Mouse (Mus musculus) adrenal gland, postnatal 10 days (tissue): ENCODE results near the gene Gm5485. TPM values are rescaled to one million over a fixed set of nuclear protein-coding genes. Genes with fewer than 3 reads are reported as not detected.

Source experiments
- DNase-seq: peaks from one replicate; pipeline ENCODE4 v3.0.0; 2021; ENCODE audit warnings: mixed read lengths
- total RNA-seq, 2 experiments: library from RNA; stranded (reverse); gene quantifications; 2 replicates each; pipeline ENCODE4 v1.2.3; 2021

The Gm5485 gene
- total RNA-seq, 2 experiments from 2014 or later: not detected

DNA sequence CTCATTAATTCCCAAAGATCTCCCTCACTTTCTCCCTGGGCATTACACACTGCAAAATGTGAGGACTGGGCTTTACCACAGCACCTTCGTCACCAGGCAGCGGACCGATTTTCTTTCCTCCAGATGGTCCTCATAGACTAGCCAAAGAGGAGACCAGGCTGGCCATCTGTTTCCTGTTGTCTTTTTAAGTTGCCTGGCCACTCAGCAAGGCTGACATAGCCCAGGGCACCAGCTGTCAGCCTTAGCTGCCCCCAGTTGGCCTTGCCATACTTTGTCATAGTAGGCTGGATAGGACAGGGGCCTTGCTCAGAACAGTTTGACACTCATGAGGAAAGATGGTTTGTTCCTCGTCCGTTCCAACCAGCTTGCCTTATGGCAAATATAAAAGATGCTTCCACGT, 39.8 kb downstream of the Gm5485 start:
- DNase-seq: no peak

DNA sequence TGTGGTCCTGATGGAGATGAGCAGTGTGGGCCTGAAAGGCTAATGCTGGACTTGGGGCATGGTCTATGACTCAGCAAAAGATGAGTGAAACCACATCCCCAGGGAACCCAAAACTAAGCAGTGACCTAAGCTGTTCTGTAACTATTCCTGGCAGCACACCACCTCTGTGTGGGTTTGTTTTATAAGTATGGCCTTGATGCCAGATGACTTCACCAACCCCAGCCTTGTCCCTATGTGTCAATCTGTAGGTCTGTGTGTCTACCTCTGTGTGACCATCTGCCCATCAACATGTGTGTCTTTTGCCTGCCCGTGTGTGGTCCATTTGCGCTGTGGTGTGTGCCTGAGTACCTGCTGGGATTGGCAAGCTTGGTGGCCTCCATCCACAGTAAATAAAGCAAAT, 44.1 kb downstream of the Gm5485 start:
- peak; percentile 34 for DNase-seq

DNA sequence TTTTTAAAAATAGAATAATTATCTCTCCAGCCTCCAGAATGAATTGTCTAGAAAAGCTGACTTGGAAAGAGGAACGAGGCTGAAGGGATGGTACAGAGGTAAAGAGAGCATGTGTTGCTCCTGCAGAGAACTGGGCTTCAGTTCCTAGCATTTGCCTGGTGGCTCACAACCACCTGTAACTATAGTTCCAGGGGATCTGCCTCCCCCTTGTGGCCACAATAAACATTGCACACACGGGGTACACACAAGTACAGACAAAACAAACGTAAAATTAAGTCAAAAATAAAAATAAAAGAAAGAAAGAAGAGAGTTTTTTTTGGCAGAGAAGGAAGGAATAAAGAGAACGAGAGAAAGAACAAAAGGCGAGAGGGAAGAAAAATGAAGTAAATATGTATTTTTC, 45.4 kb downstream of the Gm5485 start:
- no peak for DNase-seq

DNA sequence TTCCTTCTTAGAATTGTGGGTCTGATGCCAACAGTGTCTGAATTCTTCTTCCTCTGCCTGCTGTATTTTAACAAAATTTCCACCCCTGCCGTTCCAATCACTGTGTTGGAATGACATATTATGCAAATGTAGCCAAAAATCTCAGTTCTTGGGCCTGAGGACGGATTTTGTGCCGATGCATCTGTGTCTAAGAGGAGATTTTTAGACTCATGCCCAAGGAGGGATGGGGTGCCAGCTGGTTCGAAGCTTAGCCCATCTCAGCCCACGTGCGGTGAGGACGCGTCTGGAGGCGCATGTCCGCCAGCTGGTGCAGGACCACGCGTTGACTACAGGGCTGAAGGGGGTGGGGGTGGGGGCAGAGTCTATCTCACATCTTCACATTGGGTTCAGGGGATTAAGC, 51.3 kb downstream of the Gm5485 start:
- DNase-seq: no peak

DNA sequence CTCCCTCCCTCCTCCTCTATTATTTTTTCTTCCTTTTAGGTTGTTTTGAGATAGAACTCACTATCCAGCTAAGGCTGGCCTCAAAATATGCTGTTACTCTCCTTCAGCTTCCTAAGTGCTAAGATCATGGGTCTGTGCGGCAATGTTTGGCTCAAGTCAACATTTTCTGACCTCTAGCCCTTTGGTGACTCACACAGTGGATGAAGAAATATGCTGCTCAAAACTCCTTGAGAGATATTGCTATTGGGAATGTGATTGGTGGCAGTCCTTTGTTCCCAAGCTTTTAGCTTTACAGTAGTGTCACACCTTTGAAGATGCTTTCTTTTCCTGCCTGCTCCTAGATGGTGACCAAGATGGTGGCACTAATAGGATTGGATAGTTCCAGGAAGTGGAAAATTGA, 55.8 kb downstream of the Gm5485 start:
- peak; percentile 40 for DNase-seq

DNA sequence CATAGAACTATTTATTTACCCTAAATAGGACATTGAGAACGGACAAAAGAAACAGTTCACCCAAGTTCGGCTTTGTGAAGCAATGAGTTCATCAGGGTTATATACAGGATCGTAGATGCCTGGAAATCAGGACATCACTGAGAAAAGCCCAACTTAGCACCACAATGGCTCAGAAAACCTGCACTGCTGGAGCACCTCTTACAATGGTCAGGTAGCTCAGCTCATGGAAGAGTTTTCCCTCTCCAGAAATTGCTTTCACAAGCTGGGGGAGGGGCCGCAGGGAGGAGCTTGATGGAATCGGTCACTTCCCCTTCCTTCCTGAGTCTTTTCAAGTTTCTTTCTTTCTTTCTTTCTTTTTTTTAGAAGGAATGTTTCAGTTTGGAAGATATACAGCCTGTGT, 56.5 kb downstream of the Gm5485 start:
- DNase-seq: no peak

Other genes starting within 250 kb of the Gm5485 start
- gene Dppa4, start 128.7 kb downstream of the Gm5485 start, total RNA-seq: not detected
- not detected for gene Dppa2, start 108.5 kb downstream of the Gm5485 start, total RNA-seq
- gene Morc1, start 18.8 kb upstream of the Gm5485 start, total RNA-seq: not detected